Mouse (Mus musculus) embryo, embryonic 10.5 days (tissue): ENCODE data around the gene Iqcf1.
A peak's percentile ranks its signal among the peaks of the same experiment; 100 is the strongest.

Experiments
- DNase-seq: peaks from one replicate; pipeline ENCODE4 v3.0.0-alpha.2; 2015; ENCODE audit warnings: low spot score

The Iqcf1 gene

GRCm38 (mm10) chr9:106465571-106466200, 34.1 kb upstream of the Iqcf1 start, which contains the start of gene Gpr62:
Gene Gpr62, minus strand, starts transcription at chr9:106465938.
- DNase-seq: no peak

GRCm38 (mm10) chr9:106466721-106467120, 33.0 kb upstream of the Iqcf1 start:
- DNase-seq: no peak

- DNase-seq: no peak
Measured at GRCm38 (mm10) chr9:106467746-106468145, 32.0 kb upstream of the Iqcf1 start.

GRCm38 (mm10) chr9:106469317-106469716, 30.4 kb upstream of the Iqcf1 start:
- no peak for DNase-seq

GRCm38 (mm10) chr9:106469776-106470175, 30.0 kb upstream of the Iqcf1 start:
- DNase-seq: no peak

- DNase-seq: no peak
Measured at GRCm38 (mm10) chr9:106470991-106471750, 28.6 kb upstream of the Iqcf1 start.

- DNase-seq: no peak
Measured at GRCm38 (mm10) chr9:106471892-106472291, 27.9 kb upstream of the Iqcf1 start.

- DNase-seq: no peak
Measured at GRCm38 (mm10) chr9:106472321-106472720, 27.4 kb upstream of the Iqcf1 start.

GRCm38 (mm10) chr9:106473081-106473752, 26.6 kb upstream of the Iqcf1 start:
- no peak for DNase-seq

- no peak for DNase-seq
Measured at GRCm38 (mm10) chr9:106473753-106474105, 26.0 kb upstream of the Iqcf1 start.

GRCm38 (mm10) chr9:106474456-106474855, 25.3 kb upstream of the Iqcf1 start:
- peak; percentile 86 for DNase-seq

- DNase-seq: no peak
Measured at GRCm38 (mm10) chr9:106475046-106475445, 24.7 kb upstream of the Iqcf1 start.

- DNase-seq: no peak
Measured at GRCm38 (mm10) chr9:106475663-106476001, 24.1 kb upstream of the Iqcf1 start, which contains the start of gene Rrp9. Gene Rrp9, plus strand, starts transcription at chr9:106475963.

- DNase-seq: peak; percentile 64
Measured at GRCm38 (mm10) chr9:106476002-106476923, 23.5 kb upstream of the Iqcf1 start.

- peak; percentile 100 for DNase-seq
Measured at GRCm38 (mm10) chr9:106476924-106477484, 22.8 kb upstream of the Iqcf1 start, which contains the start of gene Parp3. Gene Parp3, minus strand, starts transcription at chr9:106476949.

- no peak for DNase-seq
Measured at GRCm38 (mm10) chr9:106477649-106478048, 22.1 kb upstream of the Iqcf1 start.

GRCm38 (mm10) chr9:106478101-106478500, 21.7 kb upstream of the Iqcf1 start:
- DNase-seq: no peak

GRCm38 (mm10) chr9:106480541-106480940, 19.2 kb upstream of the Iqcf1 start:
- no peak for DNase-seq

- DNase-seq: no peak
Measured at GRCm38 (mm10) chr9:106481075-106481474, 18.7 kb upstream of the Iqcf1 start.

- DNase-seq: no peak
Measured at GRCm38 (mm10) chr9:106481676-106482075, 18.1 kb upstream of the Iqcf1 start.

- no peak for DNase-seq
Measured at GRCm38 (mm10) chr9:106482578-106483115, 17.1 kb upstream of the Iqcf1 start.
